Mouse (Mus musculus) left cerebral cortex, adult 11 months (tissue): ENCODE measurements around the gene Wsb2.
"Not testable (repeated sequence)": the region's sequence is repeated elsewhere in the genome, so short reads cannot be mapped to it uniquely, and the experiment has no call there.

Experiments used
- DNase-seq: peaks from one replicate; pipeline ENCODE4 v3.0.0; 2022; ENCODE audit warnings: low spot score

The Wsb2 gene

DNA sequence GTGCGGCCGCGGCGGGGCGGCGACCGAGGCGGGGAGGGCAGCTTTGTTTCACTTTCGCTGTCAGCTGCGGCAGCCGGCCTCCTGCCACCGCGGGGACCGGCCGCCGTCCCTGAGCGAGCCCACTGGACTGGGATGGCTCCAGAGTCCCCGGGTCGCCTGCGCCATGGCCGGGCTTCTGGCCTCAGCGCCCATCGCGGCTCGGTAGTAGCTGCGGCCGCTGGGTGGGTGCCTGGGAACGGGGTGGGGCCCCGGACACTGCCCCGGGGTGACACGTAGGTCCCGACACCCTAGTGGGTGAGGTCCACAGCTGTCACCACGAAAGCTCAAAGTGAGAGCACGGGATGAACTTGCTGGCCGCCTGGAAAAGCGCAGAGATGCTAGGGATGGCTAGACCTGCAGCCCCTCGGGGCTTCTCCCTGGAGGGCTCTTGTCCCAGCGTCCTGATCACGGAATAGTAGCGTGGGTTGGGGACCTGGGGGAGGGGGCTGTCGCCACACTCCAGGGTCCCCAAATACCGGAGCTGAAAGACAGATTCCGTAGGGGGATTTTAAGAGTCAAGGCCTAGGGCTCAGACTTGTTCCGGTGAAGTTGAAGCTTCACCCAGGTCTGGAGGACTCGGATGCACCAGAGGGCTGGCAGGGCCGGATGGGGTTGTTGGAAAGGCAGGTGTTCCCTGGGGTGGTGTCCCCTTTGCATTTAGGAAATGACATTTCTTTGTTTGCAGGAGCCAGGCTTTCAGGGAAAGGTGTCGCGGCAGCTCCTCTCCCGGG, 559 bp downstream of the Wsb2 start:
- DNase-seq = no peak

DNA sequence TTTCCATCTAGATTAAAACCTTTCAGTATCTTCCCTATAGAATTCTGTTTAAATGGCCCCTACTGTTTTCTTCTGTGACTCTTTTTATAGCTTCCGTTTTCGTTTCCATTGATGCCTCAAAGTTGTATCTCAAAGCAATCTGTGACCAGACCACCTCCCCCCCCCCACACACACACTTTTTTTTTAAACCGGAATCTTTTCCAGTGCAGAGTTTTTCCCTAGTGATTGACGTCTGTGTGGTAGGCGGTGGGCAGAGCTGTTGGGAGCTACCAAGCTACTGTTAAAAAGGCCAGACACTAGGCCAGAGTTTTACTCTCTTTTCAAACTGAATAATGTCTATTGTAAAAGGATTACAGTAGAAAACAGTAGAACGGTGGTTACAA, 1.1 kb downstream of the Wsb2 start:
- DNase-seq = no peak

DNA sequence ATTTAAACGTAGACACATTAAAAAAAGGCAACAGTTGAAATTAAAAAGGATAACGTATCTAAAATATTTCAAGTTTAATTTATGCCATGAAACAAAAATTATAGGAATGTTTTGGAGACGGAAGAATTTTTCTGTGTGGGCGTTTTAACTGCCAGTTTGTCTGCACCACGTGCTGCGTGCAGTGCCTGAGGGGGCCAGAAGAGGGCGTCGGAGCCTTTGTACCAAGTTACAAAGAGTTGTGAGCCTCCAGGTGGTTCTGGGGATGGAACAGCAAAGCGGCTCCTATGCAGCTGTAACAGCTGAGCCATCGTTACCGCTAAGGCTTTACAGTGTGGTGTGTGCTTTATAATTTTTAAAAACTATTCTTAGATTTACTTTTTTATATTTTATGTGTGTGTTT, 1.6 kb downstream of the Wsb2 start:
- peak; percentile 63 for DNase-seq

GRCm38 (mm10) chr5:117359497-117360227, 2.6 kb downstream of the Wsb2 start:
- DNase-seq = no peak

- DNase-seq = no peak
These were observed 3.1 kb downstream of the Wsb2 start for GRCm38 (mm10) chr5:117360228-117360515.

GRCm38 (mm10) chr5:117360631-117361541, 3.8 kb downstream of the Wsb2 start:
- no peak for DNase-seq

DNA sequence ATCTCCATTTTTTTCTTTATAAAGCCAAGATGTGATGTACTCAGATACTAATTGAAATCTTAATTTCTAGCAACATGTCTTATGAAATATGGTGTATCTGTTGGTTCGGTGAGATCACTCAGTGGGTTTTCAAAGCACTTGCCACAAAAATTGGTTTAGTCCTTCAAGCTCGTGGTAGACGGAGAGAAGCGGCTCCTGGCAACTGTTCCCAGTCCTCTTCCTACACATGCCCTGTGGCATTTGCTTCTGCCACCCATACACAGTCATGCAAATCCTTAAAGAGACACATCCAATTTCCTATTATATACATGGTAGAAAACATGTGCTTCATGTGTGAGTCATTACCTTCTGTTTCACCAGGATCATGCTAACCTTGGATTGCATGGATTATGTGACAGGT, 4.5 kb downstream of the Wsb2 start:
- no peak for DNase-seq

- DNase-seq = no peak
These were observed 6.1 kb downstream of the Wsb2 start for GRCm38 (mm10) chr5:117363066-117363782.

DNA sequence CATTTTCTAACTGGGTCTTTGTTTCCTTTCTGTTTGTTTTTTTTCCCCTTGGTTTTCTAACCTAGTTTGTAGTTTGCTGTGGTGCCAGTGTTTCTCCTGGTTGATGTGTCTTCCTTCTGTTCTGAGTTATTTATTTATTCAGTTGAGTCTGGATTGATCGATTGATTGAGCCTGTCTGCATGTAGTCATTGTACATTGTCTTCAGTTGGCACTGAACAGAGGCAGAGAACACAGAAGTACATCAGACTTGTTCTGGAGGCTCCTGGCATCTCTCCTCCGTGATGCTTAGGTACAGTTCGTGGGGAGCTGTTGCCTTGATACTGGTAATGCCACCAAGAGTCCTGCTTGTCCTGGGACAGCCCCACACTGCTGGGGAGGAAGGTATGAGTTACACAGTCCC, 7.7 kb downstream of the Wsb2 start:
- no peak for DNase-seq

DNA sequence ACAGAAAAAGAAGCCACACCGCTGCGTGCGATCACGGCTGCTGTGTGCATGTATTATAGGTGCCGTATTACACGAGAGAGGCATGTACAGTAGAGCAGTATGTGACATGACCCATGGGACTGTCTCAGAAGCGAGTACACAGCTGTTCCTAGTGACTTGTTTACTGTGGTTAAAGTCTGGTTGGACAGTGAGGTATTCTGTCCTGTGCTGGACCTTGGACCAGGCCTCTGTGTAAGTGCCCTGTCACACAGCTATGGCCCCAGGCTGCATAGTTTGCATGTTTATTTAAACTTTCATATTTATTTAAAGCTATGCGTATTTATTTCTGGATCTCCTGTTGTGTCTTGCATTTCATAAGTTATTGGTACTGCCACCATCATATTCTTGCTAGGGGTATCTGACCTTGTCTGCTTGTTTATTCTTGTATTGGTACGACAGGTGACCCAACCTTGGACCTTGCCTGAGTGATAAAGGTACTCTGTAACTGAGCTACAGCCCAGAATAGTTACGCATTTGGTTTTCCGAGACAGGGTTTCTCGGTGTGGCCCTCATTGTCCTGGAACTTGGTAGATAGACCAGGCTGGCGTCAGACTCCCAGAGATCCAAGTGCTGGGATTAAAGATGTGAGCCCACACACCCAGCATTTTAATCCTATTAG, 8.9 kb downstream of the Wsb2 start:
- no peak for DNase-seq

- no peak for DNase-seq
These were observed 10.1 kb downstream of the Wsb2 start for GRCm38 (mm10) chr5:117367206-117367605.

- DNase-seq = no peak
These were observed 13.5 kb downstream of the Wsb2 start for GRCm38 (mm10) chr5:117370592-117370991.

DNA sequence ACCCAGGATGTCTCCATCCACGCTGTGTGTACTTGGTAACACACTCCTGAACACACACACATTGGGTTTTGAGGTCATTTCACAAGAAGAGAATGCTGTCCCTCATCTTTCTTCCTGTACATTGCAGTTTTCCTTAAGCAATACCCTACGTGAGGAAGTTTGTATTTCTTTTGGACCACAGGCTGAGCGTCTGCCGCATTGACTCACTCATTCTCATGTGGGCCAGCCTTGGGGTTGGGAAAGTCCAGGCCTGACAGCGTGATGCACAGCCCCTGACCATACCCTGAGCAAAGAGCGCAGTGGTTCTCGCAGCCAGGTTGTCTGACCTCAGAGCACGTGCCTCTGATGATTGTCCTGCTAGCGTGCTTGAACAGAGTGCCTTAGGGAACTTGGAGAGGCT, 16.3 kb downstream of the Wsb2 start:
- DNase-seq = no peak

DNA sequence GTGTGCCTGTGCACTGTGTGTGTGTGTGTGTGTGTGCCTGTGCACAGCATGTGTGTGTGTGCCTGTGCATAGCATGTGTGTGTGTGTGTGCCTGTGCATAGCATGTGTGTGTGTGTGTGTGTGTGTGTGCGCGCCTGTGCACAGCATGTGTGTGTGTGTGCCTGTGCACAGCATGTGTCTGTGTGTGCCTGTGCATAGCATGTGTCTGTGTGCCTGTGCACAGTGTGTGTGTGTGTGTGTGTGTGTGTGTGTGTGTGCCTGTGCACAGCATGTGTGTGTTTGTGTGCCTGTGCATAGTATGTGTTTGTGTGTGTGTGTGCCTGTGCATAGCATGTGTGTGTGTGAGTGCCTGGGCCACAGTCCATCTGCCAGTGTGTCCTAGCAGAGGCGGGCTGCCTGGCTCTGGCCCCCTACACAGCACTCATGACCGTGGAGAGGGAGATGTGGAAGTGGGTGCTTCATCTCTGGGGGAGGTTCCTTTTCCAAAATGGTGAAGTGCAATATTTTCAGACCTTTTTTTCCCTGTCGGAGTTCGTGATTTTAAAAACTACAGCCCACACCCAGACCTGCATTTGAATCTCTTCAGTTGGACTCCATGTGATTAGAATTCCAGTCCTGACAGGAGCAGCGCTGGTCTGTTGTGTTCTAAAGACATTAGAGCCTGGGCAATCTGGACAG, 17.4 kb downstream of the Wsb2 start:
- no peak for DNase-seq

- no peak for DNase-seq
These were observed 19.2 kb downstream of the Wsb2 start for GRCm38 (mm10) chr5:117376331-117376761.

DNA sequence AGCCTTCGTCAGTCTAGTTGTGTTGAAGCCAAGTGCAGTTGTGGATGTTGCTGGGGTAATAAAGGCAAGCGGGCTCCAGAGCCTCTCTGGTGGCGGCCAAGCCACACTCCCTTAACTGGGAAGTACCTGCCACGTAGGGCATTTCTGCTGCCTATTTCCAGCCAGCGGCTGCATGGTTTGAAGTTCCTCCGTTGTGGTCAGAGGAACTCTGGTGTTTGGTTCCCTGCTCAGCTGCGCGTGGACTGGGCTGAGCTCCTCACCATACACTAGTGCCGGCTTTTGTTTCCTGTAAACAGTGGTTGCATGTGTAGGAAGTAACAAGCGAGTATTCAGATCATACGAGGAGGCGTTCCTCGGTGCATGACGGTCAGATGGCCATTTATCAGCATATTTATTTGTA, 20.6 kb downstream of the Wsb2 start:
- DNase-seq = not testable (repeated sequence)

DNA sequence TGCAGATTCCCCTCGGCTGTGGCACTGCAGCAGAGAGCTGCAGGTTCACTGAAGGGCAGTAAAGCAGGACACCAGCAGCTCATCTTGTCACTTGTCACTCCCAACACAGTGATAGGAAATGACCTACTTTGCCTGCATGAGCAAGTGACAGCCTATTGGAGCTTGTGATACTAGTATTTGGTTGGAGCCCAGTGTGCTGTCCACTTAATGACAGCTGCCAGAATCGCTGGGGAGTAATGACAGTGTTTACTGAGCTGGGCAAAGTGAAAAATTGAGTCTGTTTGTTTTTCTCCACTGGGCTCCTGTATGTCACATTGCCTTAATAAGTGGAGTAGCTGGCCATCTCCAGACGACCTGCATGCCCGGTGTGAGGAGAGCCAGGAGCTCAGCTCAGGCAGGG, 23.1 kb downstream of the Wsb2 start:
- no peak for DNase-seq

DNA sequence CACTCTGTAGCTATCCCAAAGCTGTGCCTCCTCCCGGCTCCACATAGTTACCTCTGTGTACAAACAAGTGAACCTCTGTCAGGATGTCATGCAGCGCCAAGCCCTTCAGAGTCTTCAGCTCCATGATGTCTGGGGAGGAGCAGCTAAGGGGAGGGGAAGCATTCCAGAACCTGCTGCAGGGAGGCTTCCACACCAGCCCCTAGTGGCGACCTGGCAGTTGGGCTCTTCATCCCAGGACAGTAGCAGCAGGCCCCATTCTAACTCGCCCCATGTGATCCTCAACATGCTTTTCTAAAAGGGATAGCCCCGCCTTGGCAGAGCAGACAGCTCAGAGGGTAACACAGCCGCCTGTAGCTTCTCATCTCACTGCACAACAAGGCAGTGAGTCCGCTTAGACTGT, 24.7 kb downstream of the Wsb2 start:
- DNase-seq = no peak

DNA sequence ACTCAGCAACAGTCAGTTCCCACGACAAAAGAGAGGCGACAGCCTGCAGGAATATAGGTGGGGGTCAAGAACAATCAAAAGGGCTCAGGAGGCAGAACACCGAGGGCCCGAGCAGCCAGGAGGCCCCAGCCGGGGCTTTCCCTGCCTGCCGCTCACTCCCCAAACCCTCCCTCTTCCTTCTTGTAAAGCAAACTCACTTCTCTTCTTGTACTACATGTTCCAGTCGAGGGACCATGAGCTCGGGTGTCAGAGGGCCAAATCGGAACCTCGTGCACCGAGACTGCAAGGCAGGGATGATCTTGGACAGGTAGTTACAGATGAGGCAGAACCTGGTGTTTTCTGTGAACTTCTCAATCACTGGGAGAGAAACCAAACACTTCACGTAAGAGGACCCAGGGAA, 26.1 kb downstream of the Wsb2 start:
- no peak for DNase-seq

GRCm38 (mm10) chr5:117388296-117388751, 31.2 kb downstream of the Wsb2 start:
- DNase-seq = no peak

- peak; percentile 86 for DNase-seq
These were observed 31.8 kb downstream of the Wsb2 start, which contains the start of gene Rfc5 for GRCm38 (mm10) chr5:117388877-117389276. Gene Rfc5, minus strand, starts transcription at chr5:117389047.
